Mouse (Mus musculus): ENCODE measurements around the gene Ptprr. TPM values are rescaled to one million over a fixed set of nuclear protein-coding genes. Genes with fewer than 3 reads are reported as not detected.

The Ptprr gene
- polyA plus RNA-seq, 1 experiment from 2014 or later: 29.9 TPM

GRCm38 (mm10) chr10:116078636-116079035, 60.6 kb downstream of the Ptprr start:
- WGBS: 71% methylated on average over 5 of the region's 5 CpGs
- H3K4me3 ChIP-seq (replicated peaks): no peak overlapping the region
- no peaks in the 10 kb centered on the region for H3K36me3 ChIP-seq
- no peak for ATAC-seq (ENCODE audit: low FRiP score)
- H3K27me3 ChIP-seq (replicated peaks): no peaks in the 10 kb centered on the region
- H3K4me2 ChIP-seq: no peak overlapping the region
- no peaks in the 10 kb centered on the region for H3K4me1 ChIP-seq
- H3K9ac ChIP-seq (replicated peaks): no peak overlapping the region
- no peaks in the 10 kb centered on the region for H3K9me3 ChIP-seq (replicated peaks)
- H3K27ac ChIP-seq (replicated peaks): no peak overlapping the region; the same call in 1 of the 2 replicates

GRCm38 (mm10) chr10:116079396-116079795, 61.4 kb downstream of the Ptprr start:
- H3K4me3 ChIP-seq (replicated peaks): no peak overlapping the region
- no peaks in the 10 kb centered on the region for H3K9me3 ChIP-seq (replicated peaks)
- no peak for ATAC-seq (ENCODE audit: low FRiP score)
- WGBS: 32% methylated on average over 7 of the region's 7 CpGs
- no peaks in the 10 kb centered on the region for H3K27me3 ChIP-seq (replicated peaks)
- peaks cover 3% of the 10 kb centered on the region; the same call in 1 of the 2 replicates for H3K4me1 ChIP-seq
- no peak overlapping the region for H3K27ac ChIP-seq (replicated peaks)
- no peaks in the 10 kb centered on the region for H3K36me3 ChIP-seq
- H3K4me2 ChIP-seq: no peak overlapping the region
- H3K9ac ChIP-seq (replicated peaks): no peak overlapping the region

GRCm38 (mm10) chr10:116080841-116081240, 62.8 kb downstream of the Ptprr start:
- ATAC-seq (ENCODE audit: low FRiP score): no peak
- H3K4me1 ChIP-seq: peaks cover 3% of the 10 kb centered on the region; the same call in 1 of the 2 replicates
- H3K4me3 ChIP-seq (replicated peaks): no peak overlapping the region
- 90% methylated on average over 6 of the region's 6 CpGs for WGBS
- H3K36me3 ChIP-seq: no peaks in the 10 kb centered on the region
- no peak overlapping the region for H3K27ac ChIP-seq (replicated peaks)
- H3K9me3 ChIP-seq (replicated peaks): no peaks in the 10 kb centered on the region
- no peak overlapping the region for H3K4me2 ChIP-seq
- no peak overlapping the region for H3K9ac ChIP-seq (replicated peaks)
- no peaks in the 10 kb centered on the region for H3K27me3 ChIP-seq (replicated peaks)

GRCm38 (mm10) chr10:116083965-116084364, 66.0 kb downstream of the Ptprr start:
- no peaks in the 10 kb centered on the region for H3K9me3 ChIP-seq (replicated peaks)
- no peak overlapping the region for H3K27ac ChIP-seq (replicated peaks)
- no peak overlapping the region for H3K4me2 ChIP-seq
- peaks cover 3% of the 10 kb centered on the region; the same call in 1 of the 2 replicates for H3K4me1 ChIP-seq
- H3K36me3 ChIP-seq: no peaks in the 10 kb centered on the region
- no peaks in the 10 kb centered on the region for H3K27me3 ChIP-seq (replicated peaks)
- no peak overlapping the region for H3K9ac ChIP-seq (replicated peaks)
- 28% methylated on average over 3 of the region's 3 CpGs for WGBS
- no peak for ATAC-seq (ENCODE audit: low FRiP score)
- no peak overlapping the region for H3K4me3 ChIP-seq (replicated peaks)

- Histone ChIP-seq H3K27ac (replicated peaks) (no peak overlapping the region), H3K36me3 (no peaks in the 10 kb centered on the region), H3K9me3 (replicated peaks) (no peaks in the 10 kb centered on the region), H3K4me2 (no peak overlapping the region), H3K4me1 (peaks cover 2% of the 10 kb centered on the region; the same call in 1 of the 2 replicates), H3K4me3 (replicated peaks) (no peak overlapping the region), H3K27me3 (replicated peaks) (no peaks in the 10 kb centered on the region), H3K9ac (replicated peaks) (no peak overlapping the region)
- WGBS: 83% methylated on average over 13 of the region's 13 CpGs
- no peak for ATAC-seq (ENCODE audit: low FRiP score)
These were observed 78.5 kb downstream of the Ptprr start for GRCm38 (mm10) chr10:116096466-116096865.

GRCm38 (mm10) chr10:116098470-116098869, 80.5 kb downstream of the Ptprr start:
- Histone ChIP-seq H3K27ac (replicated peaks) (no peak overlapping the region), H3K4me3 (replicated peaks) (no peak overlapping the region), H3K27me3 (replicated peaks) (no peaks in the 10 kb centered on the region), H3K9ac (replicated peaks) (no peak overlapping the region), H3K9me3 (replicated peaks) (no peaks in the 10 kb centered on the region), H3K36me3 (no peaks in the 10 kb centered on the region), H3K4me1 (peaks cover 2% of the 10 kb centered on the region; the same call in 1 of the 2 replicates), H3K4me2 (no peak overlapping the region)
- no peak for ATAC-seq (ENCODE audit: low FRiP score)
- 94% methylated on average over 7 of the region's 7 CpGs for WGBS

GRCm38 (mm10) chr10:116108176-116108575, 90.2 kb downstream of the Ptprr start:
- Histone ChIP-seq H3K36me3 (no peaks in the 10 kb centered on the region), H3K27ac (replicated peaks) (no peak overlapping the region), H3K27me3 (replicated peaks) (no peaks in the 10 kb centered on the region), H3K4me1 (no peaks in the 10 kb centered on the region), H3K4me2 (no peak overlapping the region), H3K9me3 (replicated peaks) (no peaks in the 10 kb centered on the region), H3K4me3 (replicated peaks) (no peak overlapping the region), H3K9ac (replicated peaks) (no peak overlapping the region)
- ATAC-seq (ENCODE audit: low FRiP score): no peak
- WGBS: 59% methylated on average over 4 of the region's 4 CpGs

GRCm38 (mm10) chr10:116108730-116109129, 90.7 kb downstream of the Ptprr start:
- Histone ChIP-seq H3K27ac (replicated peaks) (no peak overlapping the region), H3K9me3 (replicated peaks) (0 out of 2 replicates have a peak, but pooled peaks cover 3% of the 10 kb centered on the region), H3K4me2 (no peak overlapping the region), H3K4me3 (replicated peaks) (no peak overlapping the region), H3K27me3 (replicated peaks) (no peaks in the 10 kb centered on the region), H3K9ac (replicated peaks) (no peak overlapping the region), H3K36me3 (peaks cover 4% of the 10 kb centered on the region; the same call in 1 of the 2 replicates), H3K4me1 (no peaks in the 10 kb centered on the region)
- whole genome bisulfite sequencing: 91% methylated on average over 1 of the region's 1 CpGs
- no peak for ATAC-seq (ENCODE audit: low FRiP score)

GRCm38 (mm10) chr10:116112868-116113267, 94.9 kb downstream of the Ptprr start:
- no peaks in the 10 kb centered on the region for H3K4me1 ChIP-seq
- H3K36me3 ChIP-seq: peaks cover 8% of the 10 kb centered on the region; the same call in 1 of the 2 replicates
- no peak overlapping the region for H3K4me3 ChIP-seq (replicated peaks)
- 95% methylated on average over 11 of the region's 11 CpGs for WGBS
- no peak overlapping the region for H3K9ac ChIP-seq (replicated peaks)
- no peaks in the 10 kb centered on the region for H3K27me3 ChIP-seq (replicated peaks)
- H3K9me3 ChIP-seq (replicated peaks): 0 out of 2 replicates have a peak, but pooled peaks cover 3% of the 10 kb centered on the region
- no peak overlapping the region for H3K4me2 ChIP-seq
- no peak overlapping the region for H3K27ac ChIP-seq (replicated peaks)
- ATAC-seq (ENCODE audit: low FRiP score): no peak

GRCm38 (mm10) chr10:116113867-116114474, 96.0 kb downstream of the Ptprr start, which contains the start of gene 4933416C03Rik:
Gene 4933416C03Rik (minus strand): TSS chr10:116113917.
- H3K9ac ChIP-seq (replicated peaks): no peak within 1 kb of the TSS
- H3K4me3 ChIP-seq (replicated peaks): no peak within 1 kb of the TSS
- peaks cover 8% of the 10 kb centered on the region; the same call in 1 of the 2 replicates for H3K36me3 ChIP-seq
- no peak for ATAC-seq (ENCODE audit: low FRiP score)
- no peaks in the 10 kb centered on the region for H3K27me3 ChIP-seq (replicated peaks)
- H3K27ac ChIP-seq (replicated peaks): no peak within 1 kb of the TSS
- WGBS: 96% methylated on average over 39 of the region's 39 CpGs
- H3K4me2 ChIP-seq: no peak within 1 kb of the TSS
- H3K9me3 ChIP-seq (replicated peaks): 0 out of 2 replicates have a peak, but pooled peaks cover 3% of the 10 kb centered on the region
- no peaks in the 10 kb centered on the region for H3K4me1 ChIP-seq

GRCm38 (mm10) chr10:116115881-116116677, 98.1 kb downstream of the Ptprr start:
- Histone ChIP-seq H3K4me2 (no peak overlapping the region), H3K9ac (replicated peaks) (no peak overlapping the region), H3K9me3 (replicated peaks) (0 out of 2 replicates have a peak, but pooled peaks cover 3% of the 10 kb centered on the region), H3K4me3 (replicated peaks) (no peak overlapping the region), H3K36me3 (peaks cover 8% of the 10 kb centered on the region; the same call in 1 of the 2 replicates), H3K4me1 (no peaks in the 10 kb centered on the region), H3K27me3 (replicated peaks) (no peaks in the 10 kb centered on the region), H3K27ac (replicated peaks) (no peak overlapping the region)
- no peak for ATAC-seq (ENCODE audit: low FRiP score)
- 78% methylated on average over 4 of the region's 4 CpGs for WGBS

All from neural tube, embryonic 15.5 days (tissue).